Mouse (Mus musculus): Measurements from ENCODE around the gene Fam169b.

DNA sequence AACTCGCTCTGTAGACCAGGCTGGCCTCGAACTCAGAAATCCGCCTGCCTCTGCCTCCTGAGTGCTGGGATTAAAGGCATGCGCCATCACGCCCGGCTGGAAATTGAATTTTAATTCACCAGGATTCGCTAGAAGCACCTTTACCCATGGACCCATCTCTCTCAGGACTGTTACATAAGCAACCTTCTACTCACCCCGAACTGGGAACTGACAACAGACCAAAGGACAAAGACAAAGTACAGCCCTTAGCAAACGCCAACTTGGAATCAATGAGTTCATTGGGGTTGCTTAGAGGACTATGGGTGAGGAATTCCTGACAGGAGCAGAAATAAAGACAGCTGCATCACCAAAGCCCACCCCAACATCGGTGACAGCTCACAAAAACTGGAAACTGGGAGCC, 1.0 kb upstream of the Fam169b start:
- TF ChIP-seq CTCF (conservative IDR thresholded peaks at IDR 0.05; ENCODE audit: low read length), result no peak
- TF ChIP-seq NANOG (IDR thresholded peaks at IDR 0.05; ENCODE audit: borderline replicate concordance, low read length), result no peak
